Mouse (Mus musculus) ovary, postnatal 36 days (tissue): ENCODE results near the gene Esyt1.
"Not testable (repeated sequence)": the region's sequence is repeated elsewhere in the genome, so short reads cannot be mapped to it uniquely, and the experiment has no call there.

ENCODE experiments used
- DNase-seq: peaks from one replicate; pipeline ENCODE4 v3.0.0; 2022; ENCODE audit warnings: low spot score, mixed read lengths

The Esyt1 gene

GRCm38 (mm10) chr10:128525671-128526308, at the start of gene Esyt1:
TSS of gene Esyt1 (minus strand) at chr10:128525871.
- peak; percentile 90 for DNase-seq

- no peak for DNase-seq
These were observed 49.4 kb upstream of the Esyt1 start for GRCm38 (mm10) chr10:128575063-128575462.

- DNase-seq = peak; percentile 99
These were observed 40.3 kb upstream of the Esyt1 start, which contains the start of gene Pa2g4 for GRCm38 (mm10) chr10:128565788-128566531. TSS of gene Pa2g4 (minus strand) at chr10:128565987.

- DNase-seq = no peak
These were observed 39.6 kb upstream of the Esyt1 start for GRCm38 (mm10) chr10:128565206-128565787.

- no peak for DNase-seq
These were observed 37.9 kb upstream of the Esyt1 start for GRCm38 (mm10) chr10:128563544-128563943.

GRCm38 (mm10) chr10:128556963-128557362, 31.3 kb upstream of the Esyt1 start:
- DNase-seq = no peak

- DNase-seq = no peak
These were observed 30.6 kb upstream of the Esyt1 start for GRCm38 (mm10) chr10:128556286-128556685.

GRCm38 (mm10) chr10:128555567-128555966, 29.9 kb upstream of the Esyt1 start:
- not testable (repeated sequence) for DNase-seq

- not testable (repeated sequence) for DNase-seq
These were observed 24.6 kb upstream of the Esyt1 start for GRCm38 (mm10) chr10:128550144-128550823.

- DNase-seq = not testable (repeated sequence)
These were observed 24.0 kb upstream of the Esyt1 start for GRCm38 (mm10) chr10:128549682-128550057.

GRCm38 (mm10) chr10:128548947-128549681, 23.4 kb upstream of the Esyt1 start, which contains the start of gene Rpl41:
TSS of gene Rpl41 (minus strand) at chr10:128549305.
- peak; percentile 89 for DNase-seq

GRCm38 (mm10) chr10:128548051-128548791, 22.6 kb upstream of the Esyt1 start:
- not testable (repeated sequence) for DNase-seq

GRCm38 (mm10) chr10:128547361-128548032, 21.8 kb upstream of the Esyt1 start, which contains the start of gene Zc3h10:
TSS of gene Zc3h10 (minus strand) at chr10:128547774.
- peak; percentile 91 for DNase-seq

GRCm38 (mm10) chr10:128546787-128547186, 21.1 kb upstream of the Esyt1 start:
- DNase-seq = no peak

- no peak for DNase-seq
These were observed 20.7 kb upstream of the Esyt1 start for GRCm38 (mm10) chr10:128546361-128546760.

GRCm38 (mm10) chr10:128545570-128545898, 19.9 kb upstream of the Esyt1 start:
- no peak for DNase-seq

- no peak for DNase-seq
These were observed 19.3 kb upstream of the Esyt1 start for GRCm38 (mm10) chr10:128544674-128545569.

GRCm38 (mm10) chr10:128544151-128544657, 18.5 kb upstream of the Esyt1 start:
- DNase-seq = no peak

GRCm38 (mm10) chr10:128543100-128543499, 17.4 kb upstream of the Esyt1 start:
- no peak for DNase-seq
